Mouse (Mus musculus): Measurements from ENCODE around the gene Upk1a. TPM values are rescaled to one million over a fixed set of nuclear protein-coding genes. Genes with fewer than 3 reads are reported as not detected.

Upk1a gene
- polyA plus RNA-seq (2014; fragmentation: Nextera tagmentation; extraction: Ambion mirVana): 12.1 and 15.3 TPM in 2 replicates

DNA sequence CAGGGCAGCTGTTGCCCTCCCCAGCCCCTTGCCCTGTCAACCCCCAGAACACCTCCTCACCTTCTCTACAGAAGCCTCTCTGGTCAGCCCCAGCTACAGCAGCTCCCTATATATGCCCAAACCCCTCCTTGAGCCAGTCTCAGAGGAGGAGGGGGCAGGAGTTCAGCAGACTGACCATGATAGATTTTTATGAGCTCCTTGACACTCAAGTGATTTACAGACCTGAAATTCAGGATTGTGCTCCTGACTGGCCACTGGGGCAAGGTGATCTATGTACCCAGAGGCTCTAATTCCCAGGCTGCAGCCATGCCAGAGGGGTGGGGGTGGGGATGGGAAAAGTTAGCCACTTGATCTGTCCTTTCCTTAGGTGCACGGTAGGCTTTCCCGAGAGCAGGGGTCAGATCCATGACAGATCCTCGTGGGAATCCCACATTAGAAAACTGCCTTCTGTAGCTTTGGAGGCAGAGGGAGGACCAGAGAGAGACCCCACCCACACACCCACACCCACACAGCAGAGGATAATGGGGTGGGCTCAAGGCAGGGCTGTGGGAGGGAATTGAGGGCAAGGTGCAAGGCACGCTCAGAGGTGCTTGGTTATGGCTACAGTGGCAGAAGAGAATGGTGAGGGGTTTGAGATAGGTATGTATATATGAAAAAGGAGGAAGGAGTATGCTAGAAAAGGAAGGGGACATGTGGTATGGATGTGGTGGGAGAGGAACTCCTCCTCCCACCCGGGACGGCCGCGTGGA is at the start of gene Upk1a:
Gene Upk1a, minus strand, starts transcription at position 194 of the 749 bp plus-strand sequence.
- 54% methylated on average over 8 of the region's 8 CpGs for WGBS
- H3K27me3 ChIP-seq (replicated peaks; ENCODE audit: control insufficient read depth, insufficient read depth, low read length): no peaks in the 10 kb centered on the region
- peak within 1 kb of the TSS; percentile 30 for H3K4me2 ChIP-seq (ENCODE audit: low read length)
- no peaks in the 10 kb centered on the region for H3K4me1 ChIP-seq (replicated peaks; ENCODE audit: control insufficient read depth, insufficient read depth, low read length)
- no peak within 1 kb of the TSS for H3K4me3 ChIP-seq (ENCODE audit: low read depth, low read length)
- 0 out of 2 replicates have a peak within 1 kb of the TSS, but pooled peaks have one; percentile 7 for H3K9ac ChIP-seq (ENCODE audit: low read length)
- no peak within 1 kb of the TSS; the same call in 1 of the 2 replicates for H3K27ac ChIP-seq (ENCODE audit: low read depth)
- no peak for DNase-seq (ENCODE audit: low spot score)
- ATAC-seq (replicated peaks; ENCODE audit: low FRiP score, low TSS enrichment, low read depth): peak; percentile 51
- no peaks in the 10 kb centered on the region for H3K9me3 ChIP-seq (ENCODE audit: control insufficient read depth, low read length)
- peaks cover 20% of the 10 kb centered on the region for H3K36me3 ChIP-seq (ENCODE audit: control insufficient read depth, insufficient read depth, low read length)

DNA sequence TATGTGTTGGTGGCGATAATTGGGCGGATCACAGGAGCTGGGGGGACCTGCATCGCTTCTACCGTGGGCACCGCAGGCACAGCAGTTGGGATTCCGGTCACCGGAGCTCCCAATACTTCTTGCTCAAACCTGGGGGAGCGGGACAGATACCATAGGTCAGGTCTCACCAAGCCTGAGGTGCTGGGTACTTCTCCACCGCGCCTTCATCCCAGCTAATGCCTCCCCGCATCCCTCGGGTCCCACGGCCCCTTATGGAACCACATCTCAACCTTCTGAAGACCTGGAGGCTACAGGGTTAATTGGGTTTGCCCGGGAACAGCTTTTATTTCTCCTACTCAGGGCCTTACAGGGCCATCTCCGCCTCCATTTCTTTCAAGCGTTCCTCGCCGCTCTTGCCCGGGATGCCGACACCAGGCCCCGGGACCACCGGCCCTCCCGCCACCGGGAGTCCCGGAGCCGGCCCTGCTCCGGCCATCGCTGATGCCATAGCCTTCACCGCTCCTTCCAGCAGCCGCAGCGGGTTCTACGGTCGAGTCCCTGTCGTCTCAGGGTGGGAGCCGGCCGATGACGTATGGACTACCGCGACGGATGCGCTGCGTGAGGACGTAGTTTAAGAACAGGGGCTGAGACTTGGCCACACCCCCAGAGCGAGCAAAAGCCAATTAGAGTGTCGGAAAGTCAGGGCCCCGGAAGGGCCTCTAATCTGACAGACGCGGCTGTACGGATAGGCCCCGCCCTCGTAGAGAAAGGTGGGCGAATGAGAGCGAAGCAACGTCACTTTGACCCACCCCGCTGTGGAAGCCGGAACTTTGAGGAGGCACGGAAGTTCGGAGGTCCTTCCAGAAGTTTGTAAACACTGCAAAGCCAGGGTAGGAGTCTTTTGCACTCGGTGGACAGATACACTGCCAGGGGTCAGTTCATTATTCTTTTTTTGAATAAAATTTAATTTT is 37.2 kb upstream of the Upk1a start, which contains the start of gene Rbm42:
Gene Rbm42, minus strand, starts transcription at position 727 of the 950 bp plus-strand sequence.
- Histone ChIP-seq H3K36me3 (ENCODE audit: control insufficient read depth, insufficient read depth, low read length) (peaks cover 51% of the 10 kb centered on the region), H3K4me2 (ENCODE audit: low read length) (peak within 1 kb of the TSS; percentile 96), H3K9me3 (ENCODE audit: control insufficient read depth, low read length) (no peaks in the 10 kb centered on the region), H3K4me3 (ENCODE audit: low read depth, low read length) (peak within 1 kb of the TSS; percentile 96), H3K4me1 (replicated peaks; ENCODE audit: control insufficient read depth, insufficient read depth, low read length) (peaks cover 3% of the 10 kb centered on the region; the same call in 1 of the 2 replicates), H3K27me3 (replicated peaks; ENCODE audit: control insufficient read depth, insufficient read depth, low read length) (no peaks in the 10 kb centered on the region), H3K27ac (ENCODE audit: low read depth) (peak within 1 kb of the TSS; percentile 54; the same call in 1 of the 2 replicates), H3K9ac (ENCODE audit: low read length) (peak within 1 kb of the TSS; percentile 93)
- 2% methylated on average over 59 of the region's 59 CpGs for WGBS
- peak; percentile 99 for DNase-seq (ENCODE audit: low spot score)
- ATAC-seq (replicated peaks; ENCODE audit: low FRiP score, low TSS enrichment, low read depth): peak; percentile 99

GRCm38 (mm10) chr7:30639083-30639482 is 26.4 kb upstream of the Upk1a start:
- H3K4me2 ChIP-seq (ENCODE audit: low read length): no peak overlapping the region
- H3K4me1 ChIP-seq (replicated peaks; ENCODE audit: control insufficient read depth, insufficient read depth, low read length): 0 out of 2 replicates have a peak, but pooled peaks cover 4% of the 10 kb centered on the region
- H3K9ac ChIP-seq (ENCODE audit: low read length): no peak overlapping the region
- 22% methylated on average over 4 of the region's 4 CpGs for WGBS
- no peak for DNase-seq (ENCODE audit: low spot score)
- ATAC-seq (replicated peaks; ENCODE audit: low FRiP score, low TSS enrichment, low read depth): no peak
- H3K27ac ChIP-seq (ENCODE audit: low read depth): no peak overlapping the region
- peaks cover 40% of the 10 kb centered on the region for H3K36me3 ChIP-seq (ENCODE audit: control insufficient read depth, insufficient read depth, low read length)
- no peak overlapping the region for H3K4me3 ChIP-seq (ENCODE audit: low read depth, low read length)
- no peaks in the 10 kb centered on the region for H3K9me3 ChIP-seq (ENCODE audit: control insufficient read depth, low read length)
- H3K27me3 ChIP-seq (replicated peaks; ENCODE audit: control insufficient read depth, insufficient read depth, low read length): peaks cover 30% of the 10 kb centered on the region

DNA sequence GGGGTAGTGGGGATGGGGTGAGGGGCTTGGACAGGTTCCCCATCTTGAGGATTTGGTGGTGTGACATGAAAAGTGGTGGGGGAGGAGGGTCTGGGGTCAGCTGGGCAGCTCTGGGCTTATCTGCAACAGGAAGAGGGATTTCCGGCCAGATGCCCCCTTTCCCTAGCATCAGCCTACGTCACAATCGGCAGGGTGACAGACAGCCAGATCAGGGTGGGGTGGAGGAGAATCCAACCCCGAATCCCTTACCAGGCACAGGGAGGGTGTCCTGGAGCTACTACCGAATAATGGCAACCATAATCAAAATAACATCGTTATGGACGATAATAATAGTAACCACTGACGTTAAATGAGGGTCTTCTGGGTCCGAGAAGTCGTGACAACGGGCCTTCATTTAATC is 23.7 kb upstream of the Upk1a start:
- peaks cover 13% of the 10 kb centered on the region for H3K36me3 ChIP-seq (ENCODE audit: control insufficient read depth, insufficient read depth, low read length)
- H3K4me3 ChIP-seq (ENCODE audit: low read depth, low read length): no peak overlapping the region
- WGBS: 24% methylated on average over 11 of the region's 11 CpGs
- no peak overlapping the region for H3K27ac ChIP-seq (ENCODE audit: low read depth)
- DNase-seq (ENCODE audit: low spot score) (no peak), ATAC-seq (replicated peaks; ENCODE audit: low FRiP score, low TSS enrichment, low read depth) (no peak)
- H3K27me3 ChIP-seq (replicated peaks; ENCODE audit: control insufficient read depth, insufficient read depth, low read length): peaks cover 55% of the 10 kb centered on the region
- H3K9ac ChIP-seq (ENCODE audit: low read length): no peak overlapping the region
- H3K4me1 ChIP-seq (replicated peaks; ENCODE audit: control insufficient read depth, insufficient read depth, low read length): 0 out of 2 replicates have a peak, but pooled peaks cover 4% of the 10 kb centered on the region
- no peak overlapping the region for H3K4me2 ChIP-seq (ENCODE audit: low read length)
- H3K9me3 ChIP-seq (ENCODE audit: control insufficient read depth, low read length): no peaks in the 10 kb centered on the region

GRCm38 (mm10) chr7:30635752-30636151 is 23.1 kb upstream of the Upk1a start, which contains the start of gene Etv2:
Gene Etv2 (minus strand): TSS chr7:30635852.
- Histone ChIP-seq H3K4me3 (ENCODE audit: low read depth, low read length) (peak within 1 kb of the TSS; percentile 16; the same call in 1 of the 2 replicates), H3K9ac (ENCODE audit: low read length) (no peak within 1 kb of the TSS), H3K4me2 (ENCODE audit: low read length) (peak within 1 kb of the TSS; percentile 28), H3K27me3 (replicated peaks; ENCODE audit: control insufficient read depth, insufficient read depth, low read length) (peaks cover 59% of the 10 kb centered on the region), H3K9me3 (ENCODE audit: control insufficient read depth, low read length) (no peaks in the 10 kb centered on the region), H3K27ac (ENCODE audit: low read depth) (no peak within 1 kb of the TSS), H3K4me1 (replicated peaks; ENCODE audit: control insufficient read depth, insufficient read depth, low read length) (0 out of 2 replicates have a peak, but pooled peaks cover 4% of the 10 kb centered on the region), H3K36me3 (ENCODE audit: control insufficient read depth, insufficient read depth, low read length) (peaks cover 7% of the 10 kb centered on the region)
- WGBS: 6% methylated on average over 5 of the region's 5 CpGs
- ATAC-seq (replicated peaks; ENCODE audit: low FRiP score, low TSS enrichment, low read depth): no peak
- no peak for DNase-seq (ENCODE audit: low spot score)

- ATAC-seq (replicated peaks; ENCODE audit: low FRiP score, low TSS enrichment, low read depth) (peak; percentile 85), DNase-seq (ENCODE audit: low spot score) (peak; percentile 86)
- Histone ChIP-seq H3K9me3 (ENCODE audit: control insufficient read depth, low read length) (no peaks in the 10 kb centered on the region), H3K4me1 (replicated peaks; ENCODE audit: control insufficient read depth, insufficient read depth, low read length) (0 out of 2 replicates have a peak, but pooled peaks cover 4% of the 10 kb centered on the region), H3K4me3 (ENCODE audit: low read depth, low read length) (peak overlapping the region; percentile 16; the same call in 1 of the 2 replicates), H3K27ac (ENCODE audit: low read depth) (no peak overlapping the region), H3K9ac (ENCODE audit: low read length) (no peak overlapping the region), H3K27me3 (replicated peaks; ENCODE audit: control insufficient read depth, insufficient read depth, low read length) (peaks cover 59% of the 10 kb centered on the region), H3K4me2 (ENCODE audit: low read length) (peak overlapping the region; percentile 28), H3K36me3 (ENCODE audit: control insufficient read depth, insufficient read depth, low read length) (no peaks in the 10 kb centered on the region)
- 1% methylated on average over 20 of the region's 20 CpGs for WGBS
These were observed 22.0 kb upstream of the Upk1a start for GRCm38 (mm10) chr7:30634621-30635020.

DNA sequence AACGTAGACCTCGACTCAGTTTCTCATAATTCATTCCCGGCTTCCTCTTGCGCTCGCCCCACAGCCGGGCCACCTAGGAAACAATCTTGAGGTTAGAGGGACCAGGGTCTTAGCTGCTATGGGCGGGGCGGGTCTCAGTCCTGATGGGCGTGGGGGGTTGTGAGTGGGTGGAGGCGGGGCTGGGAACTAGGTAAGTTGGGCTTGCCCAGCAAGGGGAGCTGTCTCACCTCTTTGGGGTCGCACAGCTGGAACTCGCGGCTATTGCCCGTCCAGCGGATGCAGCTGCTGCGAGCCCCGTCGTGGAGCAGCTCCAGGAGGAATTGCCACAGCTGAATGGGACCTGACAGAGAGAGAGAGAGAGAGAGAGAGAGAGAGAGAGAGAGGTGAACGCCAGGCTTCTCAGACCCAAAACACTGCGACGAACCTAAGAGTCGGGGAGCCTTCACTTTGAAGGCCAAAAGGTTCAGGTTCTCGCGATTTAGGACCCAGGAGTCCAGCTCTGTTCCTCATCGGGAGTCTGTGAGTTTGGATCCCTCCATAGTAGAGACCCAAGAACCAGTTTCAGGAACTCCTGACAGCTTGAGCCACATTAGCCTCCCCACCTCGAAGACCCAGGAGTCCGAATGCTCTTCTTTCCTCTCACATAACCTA is 21.2 kb upstream of the Upk1a start:
- Histone ChIP-seq H3K9me3 (ENCODE audit: control insufficient read depth, low read length) (no peaks in the 10 kb centered on the region), H3K36me3 (ENCODE audit: control insufficient read depth, insufficient read depth, low read length) (no peaks in the 10 kb centered on the region), H3K27ac (ENCODE audit: low read depth) (no peak overlapping the region), H3K4me2 (ENCODE audit: low read length) (no peak overlapping the region), H3K4me3 (ENCODE audit: low read depth, low read length) (no peak overlapping the region), H3K9ac (ENCODE audit: low read length) (no peak overlapping the region), H3K27me3 (replicated peaks; ENCODE audit: control insufficient read depth, insufficient read depth, low read length) (peaks cover 59% of the 10 kb centered on the region), H3K4me1 (replicated peaks; ENCODE audit: control insufficient read depth, insufficient read depth, low read length) (no peaks in the 10 kb centered on the region)
- peak; percentile 55 for DNase-seq (ENCODE audit: low spot score)
- 0 out of 2 replicates have a peak, but pooled peaks have one; percentile 6 for ATAC-seq (replicated peaks; ENCODE audit: low FRiP score, low TSS enrichment, low read depth)
- whole genome bisulfite sequencing: 5% methylated on average over 27 of the region's 27 CpGs

DNA sequence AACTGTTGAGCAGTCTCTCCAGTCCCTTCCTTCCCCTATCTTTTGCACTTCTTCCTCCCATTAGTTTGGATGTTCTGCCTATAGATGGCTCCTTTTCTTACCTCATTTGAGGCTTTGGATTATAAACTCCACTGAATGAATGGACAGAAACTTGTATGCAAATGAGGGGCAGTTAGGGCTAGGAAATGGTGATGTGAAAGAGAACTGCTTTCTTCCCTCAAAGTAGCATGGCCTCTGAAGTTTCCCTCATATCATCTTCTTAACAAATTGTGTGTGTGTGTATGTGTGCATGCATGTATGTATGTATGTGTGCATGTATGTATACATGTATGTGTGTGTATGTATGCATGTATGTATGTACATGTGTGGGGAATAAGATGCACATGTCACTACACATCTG is 16.4 kb upstream of the Upk1a start:
- no peak overlapping the region for H3K4me2 ChIP-seq (ENCODE audit: low read length)
- ATAC-seq (replicated peaks; ENCODE audit: low FRiP score, low TSS enrichment, low read depth) (no peak), DNase-seq (ENCODE audit: low spot score) (no peak)
- H3K4me1 ChIP-seq (replicated peaks; ENCODE audit: control insufficient read depth, insufficient read depth, low read length): peaks cover 7% of the 10 kb centered on the region
- H3K36me3 ChIP-seq (ENCODE audit: control insufficient read depth, insufficient read depth, low read length): peaks cover 4% of the 10 kb centered on the region
- peaks cover 30% of the 10 kb centered on the region for H3K27me3 ChIP-seq (replicated peaks; ENCODE audit: control insufficient read depth, insufficient read depth, low read length)
- H3K9me3 ChIP-seq (ENCODE audit: control insufficient read depth, low read length): no peaks in the 10 kb centered on the region
- no peak overlapping the region for H3K27ac ChIP-seq (ENCODE audit: low read depth)
- H3K4me3 ChIP-seq (ENCODE audit: low read depth, low read length): no peak overlapping the region
- no peak overlapping the region for H3K9ac ChIP-seq (ENCODE audit: low read length)
